Mouse (Mus musculus): ENCODE results near the gene Igdcc4. TPM values are rescaled to one million over a fixed set of nuclear protein-coding genes. Genes with fewer than 3 reads are reported as not detected.

Igdcc4 gene
- polyA plus RNA-seq, 1 experiment from 2014 or later: 30.3 TPM

DNA sequence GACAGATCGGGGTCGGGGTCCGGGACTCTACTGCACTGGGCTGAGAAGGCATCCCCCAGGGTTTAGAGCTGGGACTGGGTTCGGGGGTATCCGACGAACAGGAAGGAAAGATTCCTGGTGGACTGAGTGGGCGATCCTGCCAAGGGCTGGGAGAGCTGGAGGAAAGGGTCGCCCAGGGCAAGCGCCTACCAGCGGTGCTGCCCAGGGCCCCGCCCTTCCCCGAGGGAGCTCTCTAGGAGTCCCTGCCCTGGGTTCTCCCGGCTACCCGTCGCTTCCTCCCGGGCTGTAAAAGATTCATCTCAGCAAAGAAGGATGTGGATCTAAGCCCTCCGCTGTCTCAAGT lies 40.7 kb downstream of the Igdcc4 start:
- Histone ChIP-seq H3K27ac (no peak overlapping the region), H3K4me1 (peaks cover 22% of the 10 kb centered on the region), H3K4me2 (peak overlapping the region; percentile 100), H3K36me3 (no peaks in the 10 kb centered on the region), H3K9ac (peak overlapping the region; percentile 65), H3K27me3 (peaks cover 61% of the 10 kb centered on the region), H3K9me3 (no peaks in the 10 kb centered on the region), H3K4me3 (peak overlapping the region; percentile 71)
- WGBS: under 1% methylated on average over 17 of the region's 17 CpGs
- ATAC-seq (ENCODE audit: insufficient number of reproducible peaks, low FRiP score, low TSS enrichment, low read depth): 0 out of 2 replicates have a peak, but pooled peaks have one; percentile 15

GRCm38 (mm10) chr9:65142399-65142798 lies 41.1 kb downstream of the Igdcc4 start:
- Histone ChIP-seq H3K27ac (no peak overlapping the region), H3K4me2 (peak overlapping the region; percentile 100), H3K9me3 (no peaks in the 10 kb centered on the region), H3K9ac (peak overlapping the region; percentile 65; the same call in 1 of the 2 replicates), H3K4me3 (peak overlapping the region; percentile 71), H3K4me1 (peaks cover 22% of the 10 kb centered on the region), H3K36me3 (no peaks in the 10 kb centered on the region), H3K27me3 (peaks cover 61% of the 10 kb centered on the region)
- under 1% methylated on average over 8 of the region's 8 CpGs for WGBS
- ATAC-seq (ENCODE audit: insufficient number of reproducible peaks, low FRiP score, low TSS enrichment, low read depth): no peak

DNA sequence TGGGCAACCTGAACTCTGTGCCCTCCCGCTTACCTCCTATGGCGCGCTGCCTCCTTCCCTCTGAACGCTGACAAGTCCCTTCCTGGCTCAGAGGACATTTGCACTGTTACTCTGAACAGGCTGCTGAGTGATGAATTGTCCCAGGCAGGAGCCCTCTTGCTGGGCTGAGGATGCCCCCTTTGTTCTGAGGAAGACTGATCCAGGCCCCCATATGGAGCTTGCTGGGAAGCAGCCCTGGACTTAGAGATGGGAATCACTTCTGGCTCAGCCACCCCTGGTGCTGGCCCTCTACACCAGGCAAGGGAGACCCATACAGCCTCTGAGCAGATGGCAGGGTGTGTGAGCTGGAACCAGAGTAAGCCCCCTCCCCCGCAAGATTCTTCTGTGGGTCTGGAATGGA lies 44.7 kb downstream of the Igdcc4 start:
- no peak overlapping the region for H3K4me2 ChIP-seq
- ATAC-seq (ENCODE audit: insufficient number of reproducible peaks, low FRiP score, low TSS enrichment, low read depth): no peak
- H3K4me3 ChIP-seq: no peak overlapping the region

GRCm38 (mm10) chr9:65148507-65148906 lies 47.2 kb downstream of the Igdcc4 start:
- 0 out of 2 replicates have a peak, but pooled peaks cover 3% of the 10 kb centered on the region for H3K4me1 ChIP-seq
- H3K4me3 ChIP-seq: no peak overlapping the region
- WGBS: 88% methylated on average over 7 of the region's 7 CpGs
- H3K27me3 ChIP-seq: peaks cover 11% of the 10 kb centered on the region
- no peaks in the 10 kb centered on the region for H3K9me3 ChIP-seq
- ATAC-seq (ENCODE audit: insufficient number of reproducible peaks, low FRiP score, low TSS enrichment, low read depth): no peak
- H3K36me3 ChIP-seq: no peaks in the 10 kb centered on the region
- H3K27ac ChIP-seq: no peak overlapping the region
- no peak overlapping the region for H3K4me2 ChIP-seq
- no peak overlapping the region for H3K9ac ChIP-seq

More for the DNA sequence above, 44.7 kb downstream of the Igdcc4 start:
- H3K36me3 ChIP-seq: no peaks in the 10 kb centered on the region
- H3K27ac ChIP-seq: no peak overlapping the region
- WGBS: 84% methylated on average over 5 of the region's 5 CpGs
- H3K9ac ChIP-seq: no peak overlapping the region
- peaks cover 31% of the 10 kb centered on the region for H3K27me3 ChIP-seq
- H3K4me1 ChIP-seq: peaks cover 17% of the 10 kb centered on the region
- H3K9me3 ChIP-seq: no peaks in the 10 kb centered on the region

DNA sequence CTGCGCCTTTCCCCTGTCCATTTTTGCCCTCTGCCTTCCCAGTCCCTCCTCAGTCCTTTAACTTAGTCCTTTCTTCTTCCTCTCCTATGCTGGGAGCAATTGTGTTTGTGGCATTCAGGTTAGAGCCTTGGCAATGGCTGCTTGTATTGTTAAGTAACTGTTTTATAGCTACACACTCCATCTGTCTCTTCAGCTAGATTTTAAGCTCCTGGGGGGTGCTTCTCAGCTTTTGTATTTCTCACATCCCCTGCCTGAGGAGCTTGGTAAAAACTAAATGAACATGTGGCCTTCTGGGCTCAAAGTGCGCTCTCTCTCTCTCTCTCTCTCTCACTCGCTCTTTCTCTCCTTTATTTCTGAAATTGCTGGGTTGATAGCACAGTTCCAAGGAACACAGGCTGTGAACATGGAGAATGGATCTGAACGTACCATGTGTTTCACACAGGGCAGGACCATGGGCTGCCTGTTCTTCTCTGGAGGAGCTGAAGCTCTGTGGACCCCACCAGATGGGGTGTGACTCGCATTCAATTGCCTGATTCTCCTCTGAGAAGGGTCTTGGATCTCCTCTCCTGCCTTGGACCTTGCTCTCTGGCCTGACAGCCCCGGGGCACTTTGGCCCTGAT lies 51.5 kb downstream of the Igdcc4 start:
- H3K27ac ChIP-seq: no peak overlapping the region
- H3K27me3 ChIP-seq: peaks cover 18% of the 10 kb centered on the region
- ATAC-seq (ENCODE audit: insufficient number of reproducible peaks, low FRiP score, low TSS enrichment, low read depth): no peak
- 55% methylated on average over 6 of the region's 6 CpGs for WGBS
- no peaks in the 10 kb centered on the region for H3K9me3 ChIP-seq
- no peak overlapping the region for H3K4me3 ChIP-seq
- peaks cover 7% of the 10 kb centered on the region; the same call in 1 of the 2 replicates for H3K4me1 ChIP-seq
- no peak overlapping the region for H3K4me2 ChIP-seq
- no peaks in the 10 kb centered on the region for H3K36me3 ChIP-seq
- no peak overlapping the region for H3K9ac ChIP-seq

GRCm38 (mm10) chr9:65153331-65153711 lies 52.0 kb downstream of the Igdcc4 start:
- Histone ChIP-seq H3K9ac (no peak overlapping the region), H3K27ac (no peak overlapping the region), H3K27me3 (peaks cover 20% of the 10 kb centered on the region), H3K4me1 (peaks cover 7% of the 10 kb centered on the region; the same call in 1 of the 2 replicates), H3K4me2 (no peak overlapping the region), H3K9me3 (no peaks in the 10 kb centered on the region), H3K4me3 (no peak overlapping the region), H3K36me3 (no peaks in the 10 kb centered on the region)
- ATAC-seq (ENCODE audit: insufficient number of reproducible peaks, low FRiP score, low TSS enrichment, low read depth): no peak
- 19% methylated on average over 5 of the region's 5 CpGs for WGBS

DNA sequence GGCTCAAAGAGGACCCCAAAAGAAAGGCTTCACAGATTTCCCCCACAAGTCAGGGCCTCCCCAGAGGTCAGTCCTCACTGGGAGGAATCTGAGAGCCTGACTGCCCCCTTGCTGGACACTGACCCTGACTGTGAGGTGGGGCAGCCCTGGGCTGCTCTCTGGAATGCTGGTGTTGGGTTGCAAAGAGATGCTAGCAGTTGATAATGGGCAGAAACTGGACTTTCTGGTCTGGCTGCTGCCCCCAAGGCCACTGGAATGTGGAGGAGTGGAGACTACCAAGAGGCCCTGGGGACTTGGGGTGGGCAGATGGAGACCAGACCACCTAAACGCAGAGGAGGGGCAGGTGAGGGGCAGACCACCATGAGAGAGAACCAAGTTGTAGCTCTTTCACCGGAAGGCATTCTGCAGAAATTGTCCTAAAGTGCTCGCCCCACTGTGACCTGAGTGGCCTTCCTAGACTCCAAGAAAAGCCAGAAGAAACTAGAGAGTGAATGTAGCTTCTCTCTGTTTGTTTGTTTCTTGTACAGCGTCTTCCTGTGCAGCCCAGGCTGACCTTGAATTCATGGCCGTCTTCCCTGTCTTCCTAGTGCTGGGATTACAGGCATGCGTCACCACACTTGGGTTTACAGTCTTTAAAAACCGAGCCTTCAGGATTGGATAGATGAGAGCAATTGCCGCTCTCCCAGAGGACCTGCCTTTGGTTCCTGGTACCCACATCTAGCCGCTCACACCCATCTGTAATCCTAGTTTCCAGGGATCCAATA lies 53.6 kb downstream of the Igdcc4 start:
- Histone ChIP-seq H3K27me3 (peaks cover 30% of the 10 kb centered on the region), H3K27ac (no peak overlapping the region), H3K9ac (no peak overlapping the region), H3K4me1 (peaks cover 7% of the 10 kb centered on the region; the same call in 1 of the 2 replicates), H3K9me3 (no peaks in the 10 kb centered on the region), H3K36me3 (no peaks in the 10 kb centered on the region), H3K4me2 (no peak overlapping the region), H3K4me3 (no peak overlapping the region)
- WGBS: 55% methylated on average over 9 of the region's 9 CpGs
- ATAC-seq (ENCODE audit: insufficient number of reproducible peaks, low FRiP score, low TSS enrichment, low read depth): no peak

DNA sequence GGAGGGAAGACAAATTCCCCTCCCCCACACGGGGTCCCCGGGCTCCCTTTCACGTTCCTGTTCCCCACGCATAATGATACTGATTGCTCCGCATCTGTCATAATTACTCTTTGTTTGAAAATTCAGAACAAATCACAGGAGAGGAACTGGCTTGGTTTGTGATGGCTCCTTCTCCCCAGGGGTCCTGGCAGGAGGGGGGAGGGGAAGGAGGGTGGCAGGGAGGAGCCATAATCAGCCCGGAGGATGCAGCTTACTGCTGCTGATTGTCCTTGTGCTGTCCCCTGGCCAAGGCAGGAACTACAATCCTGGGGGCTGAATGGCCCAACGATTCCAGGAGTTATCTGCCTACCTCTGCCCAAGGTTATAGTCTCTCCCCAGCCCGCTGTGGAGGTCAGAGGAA lies 55.3 kb downstream of the Igdcc4 start:
- Histone ChIP-seq H3K4me2 (no peak overlapping the region), H3K36me3 (no peaks in the 10 kb centered on the region), H3K27ac (no peak overlapping the region), H3K4me1 (peaks cover 7% of the 10 kb centered on the region; the same call in 1 of the 2 replicates), H3K9ac (no peak overlapping the region), H3K9me3 (no peaks in the 10 kb centered on the region), H3K27me3 (peaks cover 46% of the 10 kb centered on the region), H3K4me3 (no peak overlapping the region)
- ATAC-seq (ENCODE audit: insufficient number of reproducible peaks, low FRiP score, low TSS enrichment, low read depth): no peak
- WGBS: 11% methylated on average over 8 of the region's 8 CpGs

GRCm38 (mm10) chr9:65157631-65158030 lies 56.3 kb downstream of the Igdcc4 start:
- no peaks in the 10 kb centered on the region for H3K36me3 ChIP-seq
- H3K27me3 ChIP-seq: peaks cover 56% of the 10 kb centered on the region
- no peak overlapping the region for H3K4me3 ChIP-seq
- H3K27ac ChIP-seq: no peak overlapping the region
- H3K9ac ChIP-seq: no peak overlapping the region
- no peak overlapping the region for H3K4me2 ChIP-seq
- H3K9me3 ChIP-seq: no peaks in the 10 kb centered on the region
- peaks cover 10% of the 10 kb centered on the region for H3K4me1 ChIP-seq
- no peak for ATAC-seq (ENCODE audit: insufficient number of reproducible peaks, low FRiP score, low TSS enrichment, low read depth)
- WGBS: 43% methylated on average over 6 of the region's 6 CpGs

DNA sequence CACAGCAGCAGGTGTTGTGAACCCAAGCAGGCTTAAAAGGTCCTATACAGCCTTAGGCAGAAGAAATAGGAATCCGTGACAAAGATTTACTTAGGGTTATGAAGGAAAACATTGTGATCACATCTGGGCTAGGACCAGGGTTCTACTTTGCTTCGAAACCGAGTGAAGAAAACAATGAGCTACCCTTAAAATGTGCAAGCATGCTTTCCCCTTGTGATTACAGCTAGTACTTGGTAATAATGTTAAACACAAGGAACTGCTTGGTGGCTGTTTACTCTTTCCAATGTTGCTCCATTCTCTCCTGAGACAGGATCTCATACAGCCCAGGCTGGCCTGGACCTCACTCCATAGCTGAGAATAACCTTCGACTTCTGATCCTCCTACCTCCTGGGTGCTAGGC lies 59.9 kb downstream of the Igdcc4 start:
- H3K4me3 ChIP-seq: no peak overlapping the region
- no peak overlapping the region for H3K4me2 ChIP-seq
- H3K9me3 ChIP-seq: no peaks in the 10 kb centered on the region
- no peak overlapping the region for H3K9ac ChIP-seq
- H3K4me1 ChIP-seq: peaks cover 15% of the 10 kb centered on the region
- H3K27me3 ChIP-seq: peaks cover 82% of the 10 kb centered on the region
- no peaks in the 10 kb centered on the region for H3K36me3 ChIP-seq
- WGBS: 48% methylated on average over 4 of the region's 4 CpGs
- no peak for ATAC-seq (ENCODE audit: insufficient number of reproducible peaks, low FRiP score, low TSS enrichment, low read depth)
- H3K27ac ChIP-seq: no peak overlapping the region

GRCm38 (mm10) chr9:65161881-65162280 lies 60.6 kb downstream of the Igdcc4 start:
- peaks cover 78% of the 10 kb centered on the region for H3K27me3 ChIP-seq
- no peak overlapping the region for H3K4me3 ChIP-seq
- peaks cover 12% of the 10 kb centered on the region for H3K4me1 ChIP-seq
- H3K4me2 ChIP-seq: no peak overlapping the region
- ATAC-seq (ENCODE audit: insufficient number of reproducible peaks, low FRiP score, low TSS enrichment, low read depth): no peak
- H3K9ac ChIP-seq: no peak overlapping the region
- no peak overlapping the region for H3K27ac ChIP-seq
- WGBS: 25% methylated on average over 8 of the region's 8 CpGs
- no peaks in the 10 kb centered on the region for H3K9me3 ChIP-seq
- H3K36me3 ChIP-seq: no peaks in the 10 kb centered on the region
